Comparison of ENCODE assay signal across 25 mouse cellular contexts in the genomic region with DNA sequence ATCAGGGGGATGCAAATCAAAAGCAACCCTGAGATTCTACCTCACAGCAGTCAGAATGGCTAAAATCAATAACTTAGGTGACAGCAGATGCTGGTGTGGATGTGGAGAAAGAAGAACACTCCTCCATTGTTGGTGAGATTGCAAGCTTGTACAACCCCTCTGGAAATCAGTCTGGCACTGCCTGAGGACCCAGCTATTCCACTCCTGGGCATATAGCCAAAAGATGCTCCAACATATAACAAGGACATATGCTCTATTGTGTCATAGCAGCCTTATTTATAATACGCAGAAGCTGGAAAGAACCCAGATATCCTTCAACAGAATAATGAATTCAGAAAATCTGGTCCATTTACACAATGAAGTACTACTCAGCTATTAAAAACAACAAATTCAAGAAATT. TPM values are rescaled to one million over a fixed set of nuclear protein-coding genes. Genes with fewer than 3 reads are reported as not detected.
DNase-seq lines count a peak whose midpoint lies in the region; ATAC-seq and TF ChIP-seq lines count a peak whose summit lies in the region.
"Not testable (repeated sequence)": the region's sequence is repeated elsewhere in the genome, so short reads cannot be mapped to it uniquely, and the experiment has no call there.
"Had no signal": no experiment of that assay in that cellular context is flagged by ENCODE, and none has a peak within 500 bp of the region (broad histone marks: within the 10 kb centered on the region; RNA-seq: fewer than 3 reads in every experiment).

No protein-coding gene starts in this region.

- not testable (repeated sequence) for H3K4me2 ChIP-seq in forebrain, postnatal 0 days (ENCODE audit: low read depth); midbrain, postnatal 0 days (ENCODE audit: low read depth, low read length, poor library complexity, severe bottlenecking)

- 65% methylated on average over 1 of the region's 1 CpGs for WGBS in forebrain, postnatal 0 days
- WGBS in midbrain, postnatal 0 days = 92% methylated on average over 1 of the region's 1 CpGs

- H3K27ac ChIP-seq in forebrain, postnatal 0 days (ENCODE audit: low read depth, low read length); layer of hippocampus, adult 2 months; midbrain, postnatal 0 days (ENCODE audit: low read depth, low read length): not testable (repeated sequence)

- not testable (repeated sequence) for H3K4me3 ChIP-seq in forebrain, postnatal 0 days (ENCODE audit: low read depth, low read length); layer of hippocampus, adult 2 months; midbrain, postnatal 0 days (ENCODE audit: low read depth, low read length)

- H3K27me3 ChIP-seq in forebrain, postnatal 0 days (ENCODE audit: insufficient read depth, low read length); midbrain, postnatal 0 days (ENCODE audit: insufficient read depth, low read length): not testable (repeated sequence)

- not testable (repeated sequence) for H3K9me3 ChIP-seq in forebrain, postnatal 0 days (ENCODE audit: low read length); midbrain, postnatal 0 days (ENCODE audit: low read length)

- not testable (repeated sequence) for H3K36me3 ChIP-seq in forebrain, postnatal 0 days (ENCODE audit: insufficient read depth); midbrain, postnatal 0 days (ENCODE audit: insufficient read depth, low read length)

- H3K9ac ChIP-seq in forebrain, postnatal 0 days; midbrain, postnatal 0 days (replicated peaks; ENCODE audit: low read length, poor library complexity, severe bottlenecking): not testable (repeated sequence)

- not testable (repeated sequence) for ATAC-seq in forebrain, postnatal 0 days; midbrain, postnatal 0 days (ENCODE audit: low FRiP score)

- not testable (repeated sequence) for TF ChIP-seq CTCF in forebrain, postnatal 0 days (IDR thresholded peaks at IDR 0.05; ENCODE audit: low read depth); layer of hippocampus, adult 2 months (conservative IDR thresholded peaks at IDR 0.05); midbrain, postnatal 0 days (IDR thresholded peaks at IDR 0.05)

- DNase-seq in brain, adult 2 months (ENCODE audit: low read depth, low spot score) = peak; percentile 7
- DNase-seq in cerebellum, postnatal 10 days = peak; percentile 11 to 14
- DNase-seq in forebrain, postnatal 0 days = peak; percentile 4
- peak; percentile 5 for DNase-seq in layer of hippocampus, adult 11-12 months (ENCODE audit: low spot score)
- peak; percentile 21 to 61 for DNase-seq in layer of hippocampus, adult 2 months (ENCODE audit: low spot score in 2 of 2)
- peak; percentile 18 for DNase-seq in layer of hippocampus, adult 9-11 months
- DNase-seq in midbrain, postnatal 0 days (ENCODE audit: low spot score) = peak; percentile 3

- H3K4me1 ChIP-seq in forebrain, postnatal 0 days (ENCODE audit: insufficient read depth); midbrain, postnatal 0 days (ENCODE audit: insufficient read depth, low read length): not testable (repeated sequence)

RNA-seq across cellular contexts. Expression of a gene that starts 1.7 kb away (rescaled TPM):
- total RNA-seq in forebrain, postnatal 0 days (2014; rRNA removed) = not detected in 2 replicates
- polyA plus RNA-seq in forebrain, postnatal 0 days (2015; fragmentation: Nextera tagmentation; extraction: Ambion mirVana) = not detected in 2 replicates
- total RNA-seq in layer of hippocampus, adult 2 months (2021) = not detected
- total RNA-seq in midbrain, postnatal 0 days (2014; rRNA removed) = not detected in 2 replicates
- polyA plus RNA-seq in midbrain, postnatal 0 days (2015; fragmentation: Nextera tagmentation; extraction: Ambion mirVana) = not detected in 2 replicates
- total RNA-seq: adrenal gland, adult 18-20 months; adrenal gland, adult 8-10 months; adrenal gland, postnatal 14 days; adrenal gland, postnatal 36 days; common myeloid progenitor, adult 5-6 weeks; G1E had no signal
- polyA plus RNA-seq: activated CD4-positive, CD25-positive, alpha-beta regulatory T cell, adult 4 months; CD4-positive, CD25-positive, alpha-beta regulatory T cell, adult 4 months; cerebellum, adult 2 months; embryonic facial prominence, embryonic 11.5 days; embryonic facial prominence, embryonic 13.5 days; embryonic facial prominence, embryonic 15.5 days; erythroblast, embryonic 14.5 days; forebrain, embryonic 10.5 days; forebrain, embryonic 12.5 days; forebrain, embryonic 15.5 days; G1E; Patski had no signal

RNA-seq across cellular contexts. Expression of a gene that starts 10.5 kb away (rescaled TPM):
- total RNA-seq in forebrain, postnatal 0 days (2014; rRNA removed) = not detected in 2 replicates
- not detected in 2 replicates for polyA plus RNA-seq in forebrain, postnatal 0 days (2015; fragmentation: Nextera tagmentation; extraction: Ambion mirVana)
- total RNA-seq in layer of hippocampus, adult 2 months (2021) = not detected
- total RNA-seq in midbrain, postnatal 0 days (2014; rRNA removed) = not detected in 2 replicates
- not detected in 2 replicates for polyA plus RNA-seq in midbrain, postnatal 0 days (2015; fragmentation: Nextera tagmentation; extraction: Ambion mirVana)
- total RNA-seq: adrenal gland, adult 18-20 months; adrenal gland, adult 8-10 months; adrenal gland, postnatal 14 days; adrenal gland, postnatal 36 days; CH12.LX; common myeloid progenitor, adult 5-6 weeks had no signal
- polyA plus RNA-seq: activated CD4-positive, CD25-positive, alpha-beta regulatory T cell, adult 4 months; CD4-positive, CD25-positive, alpha-beta regulatory T cell, adult 4 months; cerebellum, adult 2 months; embryonic facial prominence, embryonic 11.5 days; embryonic facial prominence, embryonic 13.5 days; erythroblast, embryonic 14.5 days; forebrain, embryonic 10.5 days; forebrain, embryonic 12.5 days; forebrain, embryonic 15.5 days; G1E; Patski had no signal

RNA-seq across cellular contexts. Expression of a gene that starts 16.5 kb away (rescaled TPM):
- not detected in 2 replicates for total RNA-seq in forebrain, postnatal 0 days (2014; rRNA removed)
- not detected in 2 replicates for polyA plus RNA-seq in forebrain, postnatal 0 days (2015; fragmentation: Nextera tagmentation; extraction: Ambion mirVana)
- not detected for total RNA-seq in layer of hippocampus, adult 2 months (2021)
- total RNA-seq in midbrain, postnatal 0 days (2014; rRNA removed) = not detected in 2 replicates
- not detected in 2 replicates for polyA plus RNA-seq in midbrain, postnatal 0 days (2015; fragmentation: Nextera tagmentation; extraction: Ambion mirVana)
- total RNA-seq: adrenal gland, adult 18-20 months; adrenal gland, adult 8-10 months; adrenal gland, postnatal 14 days; adrenal gland, postnatal 36 days; CH12.LX; common myeloid progenitor, adult 5-6 weeks; G1E had no signal
- polyA plus RNA-seq: activated CD4-positive, CD25-positive, alpha-beta regulatory T cell, adult 4 months; CD4-positive, CD25-positive, alpha-beta regulatory T cell, adult 4 months; cerebellum, adult 2 months; embryonic facial prominence, embryonic 11.5 days; embryonic facial prominence, embryonic 13.5 days; erythroblast, embryonic 14.5 days; forebrain, embryonic 10.5 days; forebrain, embryonic 12.5 days; forebrain, embryonic 15.5 days; G1E; Patski had no signal

RNA-seq across cellular contexts. Expression of a gene that starts 26.4 kb away (rescaled TPM):
- total RNA-seq in forebrain, postnatal 0 days (2014; rRNA removed) = not detected in 2 replicates
- not detected in 2 replicates for polyA plus RNA-seq in forebrain, postnatal 0 days (2015; fragmentation: Nextera tagmentation; extraction: Ambion mirVana)
- not detected for total RNA-seq in layer of hippocampus, adult 2 months (2021)
- not detected in 2 replicates for total RNA-seq in midbrain, postnatal 0 days (2014; rRNA removed)
- not detected in 2 replicates for polyA plus RNA-seq in midbrain, postnatal 0 days (2015; fragmentation: Nextera tagmentation; extraction: Ambion mirVana)
- total RNA-seq: adrenal gland, adult 18-20 months; adrenal gland, adult 8-10 months; adrenal gland, postnatal 14 days; adrenal gland, postnatal 36 days; CH12.LX; common myeloid progenitor, adult 5-6 weeks had no signal
- polyA plus RNA-seq: activated CD4-positive, CD25-positive, alpha-beta regulatory T cell, adult 4 months; CD4-positive, CD25-positive, alpha-beta regulatory T cell, adult 4 months; cerebellum, adult 2 months; embryonic facial prominence, embryonic 11.5 days; embryonic facial prominence, embryonic 13.5 days; embryonic facial prominence, embryonic 15.5 days; erythroblast, embryonic 14.5 days; forebrain, embryonic 10.5 days; forebrain, embryonic 12.5 days; forebrain, embryonic 15.5 days; G1E; Patski had no signal

RNA-seq across cellular contexts. Expression of a gene that starts 36.6 kb away (rescaled TPM):
- total RNA-seq in forebrain, postnatal 0 days (2014; rRNA removed) = not detected in 2 replicates
- polyA plus RNA-seq in forebrain, postnatal 0 days (2015; fragmentation: Nextera tagmentation; extraction: Ambion mirVana) = not detected in 2 replicates
- not detected for total RNA-seq in layer of hippocampus, adult 2 months (2021)
- total RNA-seq in midbrain, postnatal 0 days (2014; rRNA removed) = not detected in 2 replicates
- polyA plus RNA-seq in midbrain, postnatal 0 days (2015; fragmentation: Nextera tagmentation; extraction: Ambion mirVana) = not detected in 2 replicates
- total RNA-seq: adrenal gland, adult 18-20 months; adrenal gland, adult 8-10 months; adrenal gland, postnatal 14 days; adrenal gland, postnatal 36 days; CH12.LX; common myeloid progenitor, adult 5-6 weeks; G1E had no signal
- polyA plus RNA-seq: activated CD4-positive, CD25-positive, alpha-beta regulatory T cell, adult 4 months; CD4-positive, CD25-positive, alpha-beta regulatory T cell, adult 4 months; cerebellum, adult 2 months; erythroblast, embryonic 14.5 days; forebrain, embryonic 10.5 days; forebrain, embryonic 12.5 days; forebrain, embryonic 15.5 days; G1E; Patski had no signal
